Mouse (Mus musculus): ENCODE measurements around the gene Atp10a.

DNA sequence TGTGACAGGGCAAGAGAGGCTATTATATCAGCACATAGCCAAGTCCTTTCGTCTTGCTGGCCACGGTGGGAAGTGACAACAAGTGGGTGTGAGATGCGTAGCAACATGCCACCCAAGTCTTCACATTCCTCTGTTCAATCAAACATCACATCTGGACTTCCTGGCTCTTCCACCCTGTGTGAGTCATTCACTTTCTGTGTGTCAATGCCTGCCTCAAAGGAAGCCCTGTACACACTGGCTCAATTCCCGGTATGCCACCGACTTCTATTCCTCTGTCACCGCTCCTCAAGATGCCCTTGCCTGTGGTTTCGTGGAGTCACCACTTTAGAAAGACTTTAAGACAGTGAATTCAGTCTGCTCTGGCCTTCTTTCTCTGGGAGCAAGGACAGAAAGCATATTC is 144.9 kb downstream of the Atp10a start:
- TF ChIP-seq POLR2A (IDR thresholded peaks at IDR 0.05; ENCODE audit: low read depth, low read length) (no peak), CTCF (conservative IDR thresholded peaks at IDR 0.05; ENCODE audit: insufficient read depth, insufficient read length, low read depth, low read length) (no peak)
